Mouse (Mus musculus) heart, embryonic 12.5 days (tissue): Measurements from ENCODE around the gene Prkg1. TPM values are rescaled to one million over a fixed set of nuclear protein-coding genes. Genes with fewer than 3 reads are reported as not detected.

ENCODE experiments used
- ATAC-seq: fragments of 200-750 bp; cut with Nextera tagmentation; 2 replicates; pipeline ENCODE4 v1.8.0; 2017; ENCODE audit warnings: moderate TSS enrichment, moderate library complexity; ENCODE audit not compliant: insufficient number of reproducible peaks, low FRiP score
- H3K27ac ChIP-seq: fragments of 300-500 bp; sonication (generic); 2 replicates; pipeline ENCODE4 v1.5.1; 2016; ENCODE audit warnings: mild to moderate bottlenecking, moderate library complexity; ENCODE audit not compliant: poor library complexity, severe bottlenecking
- H3K27me3 ChIP-seq: fragments of 300-500 bp; sonication (generic); replicated peaks from 2 replicates; pipeline ENCODE4 v1.6.1; 2016; ENCODE audit warnings: mild to moderate bottlenecking, moderate library complexity
- H3K36me3 ChIP-seq: fragments of 300-500 bp; sonication (generic); 2 replicates; pipeline ENCODE4 v1.6.1; 2016; ENCODE audit warnings: mild to moderate bottlenecking, moderate library complexity
- H3K4me1 ChIP-seq: fragments of 300-500 bp; sonication (generic); replicated peaks from 2 replicates; pipeline ENCODE4 v1.6.1; 2016; ENCODE audit warnings: mild to moderate bottlenecking
- H3K4me2 ChIP-seq: fragments of 300-500 bp; sonication (generic); 2 replicates; pipeline ENCODE4 v1.6.1; 2016; ENCODE audit warnings: mild to moderate bottlenecking, moderate library complexity
- H3K4me3 ChIP-seq: fragments of 300-500 bp; sonication (generic); 2 replicates; pipeline ENCODE4 v1.5.1; 2016; ENCODE audit warnings: mild to moderate bottlenecking
- H3K9ac ChIP-seq: fragments of 300-500 bp; sonication (generic); 2 replicates; pipeline ENCODE4 v1.6.1; 2016; ENCODE audit warnings: mild to moderate bottlenecking, moderate library complexity
- H3K9me3 ChIP-seq: fragments of 300-500 bp; sonication (generic); replicated peaks from 2 replicates; pipeline ENCODE4 v1.6.1; 2016; ENCODE audit warnings: mild to moderate bottlenecking, moderate library complexity
- WGBS: fragments of 180-500 bp; shearing (Covaris S2); methylation state at CpG from one replicate; pipeline ENCODE4 v1.1.7; 2016; 5-methylcytosine and 5-hydroxymethylcytosine counted together
- polyA plus RNA-seq: library from polyadenylated mRNA; unstranded; fragments of >200 nt; fragmentation: Nextera tagmentation; extraction: Ambion mirVana; gene quantifications from 2 replicates; pipeline ENCODE4 v1.2.1, GENCODE M21; 2016

Gene Prkg1
- polyA plus RNA-seq, 1 experiment from 2014 or later, result 10.7 TPM

DNA sequence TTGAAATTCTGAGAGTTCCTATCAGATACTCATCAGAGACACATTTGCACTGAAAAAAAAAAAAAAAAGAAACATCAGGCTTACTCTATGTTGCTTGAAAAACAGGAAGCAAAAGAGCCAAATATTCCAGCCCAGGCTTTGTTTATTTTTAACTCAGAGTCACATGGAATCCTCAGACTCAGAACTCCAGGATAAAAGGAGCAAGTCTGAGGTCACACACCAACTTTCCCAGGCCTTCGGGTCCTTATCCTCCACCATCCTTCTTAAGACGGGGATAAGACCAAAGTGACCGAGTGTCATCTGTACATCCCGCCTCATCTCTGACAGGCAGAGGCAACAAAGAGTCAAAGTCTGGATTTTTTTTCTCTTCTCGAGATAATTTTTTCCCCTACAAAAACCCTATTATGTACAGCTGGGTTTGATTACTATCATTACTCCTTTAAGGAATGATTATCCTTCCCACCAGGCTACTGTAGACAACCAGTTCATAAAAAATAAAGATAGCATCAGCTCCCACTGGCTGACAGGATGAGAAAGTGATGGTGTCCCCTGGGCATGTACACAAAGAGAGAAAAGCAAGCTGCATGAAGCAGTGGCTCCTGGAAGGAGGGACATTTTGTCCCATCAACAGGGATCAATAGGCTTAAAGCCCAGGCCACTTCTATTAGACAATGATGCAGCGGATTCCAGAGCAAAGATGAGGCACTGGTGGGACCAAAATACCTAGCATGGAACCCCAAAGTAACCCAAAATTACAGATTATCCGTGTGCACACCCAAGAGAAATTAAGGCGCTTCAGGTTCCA is 21.4 kb downstream of the Prkg1 start:
- Histone ChIP-seq H3K4me2 (no peak overlapping the region), H3K4me1 (peaks cover 13% of the 10 kb centered on the region; the same call in 1 of the 2 replicates), H3K36me3 (no peaks in the 10 kb centered on the region), H3K27ac (no peak overlapping the region), H3K4me3 (no peak overlapping the region), H3K9me3 (no peaks in the 10 kb centered on the region), H3K27me3 (no peaks in the 10 kb centered on the region), H3K9ac (no peak overlapping the region)
- ATAC-seq, result no peak
- WGBS, result 42% methylated on average over 8 of the region's 8 CpGs

DNA sequence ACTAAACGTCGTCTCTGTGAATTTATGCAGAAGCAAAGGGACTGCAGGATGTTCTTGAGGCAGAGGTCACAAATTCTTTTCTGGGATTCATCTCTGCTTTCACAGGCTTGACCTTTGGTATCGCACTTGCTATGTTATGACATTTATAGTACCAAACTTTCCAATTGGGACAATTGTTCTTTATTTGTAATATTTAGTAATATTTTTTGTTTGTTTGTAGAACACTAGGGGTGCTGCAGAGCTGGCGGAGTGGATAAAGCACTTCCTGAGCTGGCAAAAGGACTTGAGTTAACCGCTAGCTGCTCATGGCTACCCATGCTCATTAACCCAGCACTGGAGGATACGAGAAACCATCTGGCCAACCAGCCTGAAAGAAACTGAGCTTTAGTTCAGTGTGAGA is 49.9 kb downstream of the Prkg1 start:
- WGBS, result 81% methylated on average over 6 of the region's 6 CpGs

DNA sequence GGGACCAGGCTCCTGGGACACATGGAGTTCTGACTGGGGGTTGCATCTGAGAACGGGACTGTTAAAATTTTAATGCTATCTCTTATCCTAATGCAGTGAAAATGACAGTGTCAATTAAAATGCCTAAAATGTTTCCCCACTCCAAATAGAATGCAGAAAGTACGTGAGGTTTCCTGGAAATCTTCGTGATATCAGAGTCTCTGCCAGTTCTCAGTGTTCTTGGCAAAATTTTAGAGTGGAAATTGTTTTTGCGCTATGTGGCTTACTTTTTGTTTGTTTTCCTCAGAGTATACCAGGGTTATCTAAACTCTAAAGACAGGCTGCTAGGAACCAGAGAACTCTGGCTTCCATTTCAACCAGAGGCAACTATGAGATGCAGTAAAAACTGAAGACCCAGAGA is 50.4 kb downstream of the Prkg1 start:
- Histone ChIP-seq H3K36me3 (no peaks in the 10 kb centered on the region), H3K9ac (no peak overlapping the region), H3K9me3 (no peaks in the 10 kb centered on the region), H3K27ac (no peak overlapping the region), H3K4me1 (peaks cover 26% of the 10 kb centered on the region), H3K27me3 (no peaks in the 10 kb centered on the region), H3K4me3 (no peak overlapping the region), H3K4me2 (no peak overlapping the region)
- no peak for ATAC-seq
- WGBS, result 60% methylated on average over 4 of the region's 4 CpGs

More for the DNA sequence above, 49.9 kb downstream of the Prkg1 start:
- H3K9ac ChIP-seq, result no peak overlapping the region
- peaks cover 26% of the 10 kb centered on the region for H3K4me1 ChIP-seq
- no peak overlapping the region for H3K4me2 ChIP-seq
- no peak for ATAC-seq
- no peak overlapping the region for H3K27ac ChIP-seq
- no peak overlapping the region for H3K4me3 ChIP-seq
- H3K27me3 ChIP-seq, result no peaks in the 10 kb centered on the region
- H3K36me3 ChIP-seq, result no peaks in the 10 kb centered on the region
- H3K9me3 ChIP-seq, result no peaks in the 10 kb centered on the region

DNA sequence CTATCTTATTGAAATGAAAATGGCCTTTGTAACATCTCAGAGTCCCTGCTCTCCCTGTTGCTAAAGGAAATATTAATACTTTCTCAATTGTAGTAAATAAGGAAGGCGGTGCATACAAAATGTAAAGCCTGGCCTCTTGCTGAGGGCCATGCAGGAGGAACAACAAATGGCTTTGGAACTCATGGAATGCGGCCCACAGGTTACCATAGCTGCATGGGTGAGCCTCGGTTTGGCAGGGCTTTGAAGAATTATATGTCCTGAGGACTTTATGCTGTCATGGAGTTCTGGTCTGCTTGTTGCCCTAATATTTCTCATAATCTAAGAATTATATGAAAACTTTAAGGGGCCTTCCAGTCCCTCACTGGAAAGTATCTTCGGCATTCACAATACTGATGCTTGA is 51.5 kb downstream of the Prkg1 start:
- Histone ChIP-seq H3K4me2 (no peak overlapping the region), H3K4me3 (no peak overlapping the region), H3K4me1 (peaks cover 26% of the 10 kb centered on the region), H3K9me3 (no peaks in the 10 kb centered on the region), H3K27ac (no peak overlapping the region), H3K36me3 (no peaks in the 10 kb centered on the region), H3K27me3 (no peaks in the 10 kb centered on the region), H3K9ac (no peak overlapping the region)
- 54% methylated on average over 4 of the region's 4 CpGs for WGBS
- ATAC-seq, result no peak

DNA sequence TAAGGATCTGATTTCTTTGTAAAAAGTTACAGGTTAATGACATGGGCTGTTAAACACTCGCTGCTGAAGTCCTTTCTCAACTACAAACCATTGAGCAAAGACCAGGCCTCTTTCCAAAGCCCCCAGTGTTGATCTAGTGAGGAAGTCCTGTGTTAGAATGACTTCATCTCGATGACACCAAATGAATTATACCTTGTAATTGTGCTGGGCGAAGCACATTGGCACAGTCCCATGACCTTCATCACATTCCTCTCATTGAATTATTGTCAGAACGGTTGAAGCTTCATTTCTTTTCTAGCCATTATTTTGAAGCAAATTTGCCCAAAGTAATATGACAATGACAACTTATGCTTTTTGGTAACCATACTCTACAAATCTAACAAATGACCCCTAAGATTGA is 54.5 kb downstream of the Prkg1 start:
- Histone ChIP-seq H3K9me3 (no peaks in the 10 kb centered on the region), H3K4me2 (no peak overlapping the region), H3K27me3 (no peaks in the 10 kb centered on the region), H3K27ac (no peak overlapping the region), H3K4me1 (peaks cover 18% of the 10 kb centered on the region), H3K4me3 (no peak overlapping the region), H3K36me3 (no peaks in the 10 kb centered on the region), H3K9ac (no peak overlapping the region)
- ATAC-seq, result no peak
- WGBS, result 79% methylated on average over 4 of the region's 4 CpGs

DNA sequence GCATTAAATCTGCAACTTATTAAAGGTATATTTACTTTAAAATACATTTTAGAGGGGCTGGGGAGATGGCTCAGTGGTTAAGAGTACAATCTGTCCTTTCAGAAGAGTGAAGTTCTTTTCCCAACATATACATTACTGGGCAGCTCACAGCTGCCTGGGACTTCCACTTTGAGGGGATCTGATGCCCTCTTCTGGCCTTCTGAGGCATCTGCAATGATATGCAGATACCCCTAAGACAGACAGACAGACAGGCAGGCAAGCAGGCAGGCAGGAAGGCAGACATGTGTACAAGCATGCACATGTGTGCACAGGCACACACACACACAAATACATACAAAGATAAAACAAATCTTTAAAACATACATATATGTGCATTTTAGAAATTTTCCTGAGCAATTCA is 60.8 kb downstream of the Prkg1 start:
- no peaks in the 10 kb centered on the region for H3K27me3 ChIP-seq
- no peaks in the 10 kb centered on the region for H3K9me3 ChIP-seq
- no peak overlapping the region for H3K4me3 ChIP-seq
- no peaks in the 10 kb centered on the region for H3K36me3 ChIP-seq
- H3K4me2 ChIP-seq, result no peak overlapping the region
- peaks cover 21% of the 10 kb centered on the region for H3K4me1 ChIP-seq
- H3K27ac ChIP-seq, result no peak overlapping the region
- ATAC-seq, result no peak
- H3K9ac ChIP-seq, result no peak overlapping the region

DNA sequence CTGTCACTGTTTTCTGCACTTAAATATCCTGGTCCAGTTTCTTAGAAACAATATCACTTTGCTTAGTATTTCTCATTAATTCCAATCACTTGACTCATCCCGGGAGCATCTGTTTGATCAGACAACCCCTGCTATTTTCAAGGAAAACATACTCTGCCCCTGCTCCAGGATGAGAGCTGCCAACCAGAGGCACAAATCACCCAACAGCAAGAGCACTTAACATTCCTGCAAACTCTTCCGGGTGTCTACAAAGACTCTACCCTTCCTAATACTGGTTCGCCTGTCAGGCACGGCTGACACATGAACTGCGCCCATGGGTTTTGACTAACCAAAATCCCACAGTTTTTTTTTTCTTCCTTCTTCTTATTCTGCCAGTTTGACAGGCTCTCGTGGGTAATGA is 65.9 kb downstream of the Prkg1 start:
- Histone ChIP-seq H3K4me3 (no peak overlapping the region), H3K4me1 (peaks cover 28% of the 10 kb centered on the region), H3K27ac (peak overlapping the region; percentile 67; the same call in 1 of the 2 replicates), H3K36me3 (no peaks in the 10 kb centered on the region), H3K9ac (no peak overlapping the region), H3K27me3 (no peaks in the 10 kb centered on the region), H3K4me2 (peak overlapping the region; percentile 45), H3K9me3 (no peaks in the 10 kb centered on the region)
- ATAC-seq, result no peak
- 44% methylated on average over 6 of the region's 6 CpGs for WGBS

DNA sequence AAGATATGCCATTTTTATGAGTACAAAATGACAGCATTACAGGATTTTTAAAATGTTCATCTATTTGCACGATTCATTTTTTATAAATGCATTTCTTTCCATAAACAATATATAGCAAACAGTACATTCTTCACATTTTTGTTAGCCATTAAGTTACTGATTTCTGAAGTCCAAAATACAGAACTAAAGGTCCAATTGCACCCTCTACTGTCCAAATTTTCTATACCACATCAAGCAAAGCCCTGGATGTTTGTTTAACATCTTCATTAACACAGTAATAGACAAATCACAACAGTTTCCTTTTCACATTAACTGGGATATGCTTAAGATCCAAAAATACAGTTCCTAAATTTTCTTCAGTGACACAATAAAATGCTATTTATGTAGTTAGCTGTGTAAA is 84.0 kb downstream of the Prkg1 start:
- H3K27me3 ChIP-seq, result no peaks in the 10 kb centered on the region
- no peak overlapping the region for H3K4me2 ChIP-seq
- H3K9me3 ChIP-seq, result no peaks in the 10 kb centered on the region
- H3K4me3 ChIP-seq, result no peak overlapping the region
- H3K9ac ChIP-seq, result no peak overlapping the region
- no peaks in the 10 kb centered on the region for H3K4me1 ChIP-seq
- no peak for ATAC-seq
- WGBS, result 37% methylated on average over 1 of the region's 1 CpGs
- no peaks in the 10 kb centered on the region for H3K36me3 ChIP-seq
- H3K27ac ChIP-seq, result no peak overlapping the region

DNA sequence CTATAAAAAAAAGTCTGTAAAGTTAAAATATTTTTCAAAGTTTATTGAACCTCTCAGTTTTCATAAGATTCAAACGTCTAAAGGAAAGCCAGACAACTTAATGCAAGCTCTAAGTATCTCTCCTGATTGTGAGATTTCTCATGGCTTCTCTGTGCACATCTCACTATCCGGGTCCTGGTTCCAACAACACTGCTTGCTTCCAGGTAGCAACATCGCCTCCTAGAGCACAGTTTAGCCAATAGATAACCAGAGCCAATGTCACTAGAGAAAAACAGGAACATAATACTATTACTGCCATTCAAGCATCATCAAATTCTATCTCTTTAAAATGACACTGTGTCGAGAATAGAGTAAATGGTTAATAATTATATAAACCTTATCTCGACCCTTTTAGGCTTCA is 86.5 kb downstream of the Prkg1 start:
- Histone ChIP-seq H3K9me3 (no peaks in the 10 kb centered on the region), H3K4me1 (no peaks in the 10 kb centered on the region), H3K4me3 (no peak overlapping the region), H3K27me3 (no peaks in the 10 kb centered on the region), H3K27ac (no peak overlapping the region), H3K36me3 (no peaks in the 10 kb centered on the region), H3K4me2 (no peak overlapping the region), H3K9ac (no peak overlapping the region)
- ATAC-seq, result no peak
- 45% methylated on average over 5 of the region's 5 CpGs for WGBS

DNA sequence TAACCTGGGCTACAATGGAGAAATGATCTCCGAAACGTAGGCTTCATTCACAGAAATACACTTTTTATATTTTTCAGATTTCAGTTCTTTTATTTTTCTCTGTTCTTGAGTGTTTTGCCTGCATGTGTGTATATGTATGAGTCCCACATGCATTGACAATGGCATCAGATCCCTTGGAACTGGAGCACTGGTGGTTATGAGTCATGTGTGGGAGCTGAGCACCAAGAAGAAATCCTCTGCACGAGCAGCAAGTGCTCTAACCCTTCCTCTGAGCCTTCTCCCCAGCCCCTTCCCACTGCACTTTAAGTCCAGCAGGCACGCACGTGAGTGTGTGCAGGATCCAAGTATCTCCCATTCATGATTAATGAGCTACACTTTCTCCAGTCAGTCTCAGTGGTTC is 93.1 kb downstream of the Prkg1 start:
- Histone ChIP-seq H3K9me3 (no peaks in the 10 kb centered on the region), H3K27ac (no peak overlapping the region), H3K36me3 (no peaks in the 10 kb centered on the region), H3K4me1 (no peaks in the 10 kb centered on the region), H3K27me3 (no peaks in the 10 kb centered on the region), H3K4me2 (no peak overlapping the region), H3K9ac (no peak overlapping the region), H3K4me3 (no peak overlapping the region)
- no peak for ATAC-seq
- WGBS, result 74% methylated on average over 5 of the region's 5 CpGs

DNA sequence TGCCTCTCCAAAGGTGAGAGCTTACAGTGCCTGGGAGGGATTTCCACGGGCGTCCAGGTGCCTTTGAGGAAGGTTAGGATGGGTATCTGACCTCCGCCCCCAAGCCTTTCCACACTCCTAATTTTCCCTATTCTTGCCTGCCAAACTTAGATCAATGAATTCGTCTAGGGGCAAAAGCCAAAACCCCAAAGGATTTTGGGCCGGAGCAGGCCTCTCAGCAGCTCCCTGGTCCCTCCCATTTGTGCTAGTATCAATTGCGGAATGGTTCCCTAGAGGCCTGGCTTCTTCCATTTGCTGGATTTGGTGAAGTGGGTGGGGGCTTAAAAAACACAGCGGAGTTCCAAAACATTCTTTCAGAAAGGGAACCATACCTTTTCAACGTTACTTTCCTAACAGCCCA is 99.8 kb downstream of the Prkg1 start:
- Histone ChIP-seq H3K36me3 (no peaks in the 10 kb centered on the region), H3K4me3 (peak overlapping the region; percentile 59), H3K27me3 (no peaks in the 10 kb centered on the region), H3K4me1 (peaks cover 13% of the 10 kb centered on the region), H3K9ac (peak overlapping the region; percentile 65), H3K4me2 (peak overlapping the region; percentile 93), H3K27ac (no peak overlapping the region), H3K9me3 (no peaks in the 10 kb centered on the region)
- WGBS, result 5% methylated on average over 8 of the region's 8 CpGs
- no peak for ATAC-seq
